Mouse (Mus musculus): ENCODE data around the gene Fam89b. TPM values are rescaled to one million over a fixed set of nuclear protein-coding genes. Genes with fewer than 3 reads are reported as not detected.

Fam89b gene
- polyA plus RNA-seq, 1 experiment from 2014 or later: 138 TPM

DNA sequence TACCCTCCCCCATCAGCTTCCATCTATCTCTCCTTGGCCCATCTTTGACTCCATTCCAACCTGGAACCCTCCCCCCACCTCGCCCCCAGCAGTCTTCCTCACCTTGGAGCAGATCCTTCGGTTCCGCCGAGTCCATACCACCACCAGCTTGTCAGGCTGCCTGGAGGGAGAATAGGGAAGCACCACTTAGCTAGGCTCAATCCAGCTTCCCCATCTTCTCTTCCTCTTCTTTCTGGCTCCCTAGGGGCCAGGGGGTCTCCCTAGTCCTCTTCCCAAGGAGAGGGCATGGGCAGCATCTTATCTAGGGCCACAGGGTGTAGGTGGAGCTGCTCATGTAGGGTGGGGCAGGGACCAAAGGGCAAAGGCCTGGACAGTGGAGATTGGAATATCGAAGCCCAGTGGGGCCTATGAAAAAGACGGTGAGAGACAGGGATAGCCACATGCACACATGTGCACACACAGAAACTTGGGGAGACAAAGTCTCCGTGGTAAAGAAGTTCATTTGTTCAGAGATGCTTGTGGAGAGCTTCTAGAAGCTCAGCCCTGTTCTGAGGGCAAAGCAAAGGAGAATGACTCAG lies 6.5 kb downstream of the Fam89b start:
- WGBS: 90% methylated on average over 7 of the region's 7 CpGs

GRCm38 (mm10) chr19:5721233-5721632 lies 8.2 kb downstream of the Fam89b start:
- no peaks in the 10 kb centered on the region for H3K27me3 ChIP-seq (replicated peaks)
- WGBS: 93% methylated on average over 6 of the region's 6 CpGs
- H3K9ac ChIP-seq (replicated peaks): no peak overlapping the region
- H3K4me2 ChIP-seq: no peak overlapping the region
- peaks cover 30% of the 10 kb centered on the region for H3K4me1 ChIP-seq
- no peaks in the 10 kb centered on the region for H3K9me3 ChIP-seq (replicated peaks)
- no peak overlapping the region for H3K4me3 ChIP-seq (replicated peaks)
- H3K27ac ChIP-seq (replicated peaks): no peak overlapping the region
- ATAC-seq (ENCODE audit: low FRiP score): no peak
- peaks cover 55% of the 10 kb centered on the region for H3K36me3 ChIP-seq

More for the DNA sequence above, 6.5 kb downstream of the Fam89b start:
- Histone ChIP-seq H3K27ac (replicated peaks) (no peak overlapping the region), H3K4me3 (replicated peaks) (no peak overlapping the region), H3K9me3 (replicated peaks) (no peaks in the 10 kb centered on the region), H3K4me1 (peaks cover 40% of the 10 kb centered on the region), H3K27me3 (replicated peaks) (no peaks in the 10 kb centered on the region), H3K9ac (replicated peaks) (no peak overlapping the region), H3K36me3 (peaks cover 55% of the 10 kb centered on the region), H3K4me2 (no peak overlapping the region)
- ATAC-seq (ENCODE audit: low FRiP score): no peak

DNA sequence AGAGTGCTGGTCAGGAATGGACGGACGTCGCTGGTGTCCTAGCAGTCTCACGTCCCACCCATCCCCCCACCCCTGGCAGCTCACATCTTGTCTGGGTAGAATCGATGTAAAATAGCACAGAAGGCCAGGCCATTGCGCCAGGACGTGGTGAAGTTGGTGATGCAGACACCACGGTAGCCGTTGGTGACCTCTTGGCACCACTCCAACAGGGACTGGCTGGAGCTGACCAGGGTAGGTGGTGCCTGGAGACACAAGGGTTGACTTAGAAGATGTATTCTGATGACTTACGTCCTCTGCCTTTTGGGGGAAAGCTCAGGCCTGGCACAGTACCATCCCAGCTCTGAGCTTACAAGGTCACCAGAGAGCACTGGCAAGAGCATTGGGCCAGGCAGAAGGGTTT lies 12.5 kb downstream of the Fam89b start:
- H3K4me2 ChIP-seq: no peak overlapping the region
- H3K27ac ChIP-seq (replicated peaks): no peak overlapping the region
- peaks cover 30% of the 10 kb centered on the region for H3K4me1 ChIP-seq
- WGBS: 62% methylated on average over 10 of the region's 10 CpGs
- peaks cover 53% of the 10 kb centered on the region for H3K36me3 ChIP-seq
- H3K9me3 ChIP-seq (replicated peaks): no peaks in the 10 kb centered on the region
- no peaks in the 10 kb centered on the region for H3K27me3 ChIP-seq (replicated peaks)
- H3K4me3 ChIP-seq (replicated peaks): no peak overlapping the region
- ATAC-seq (ENCODE audit: low FRiP score): 0 out of 2 replicates have a peak, but pooled peaks have one; percentile 10
- H3K9ac ChIP-seq (replicated peaks): no peak overlapping the region

DNA sequence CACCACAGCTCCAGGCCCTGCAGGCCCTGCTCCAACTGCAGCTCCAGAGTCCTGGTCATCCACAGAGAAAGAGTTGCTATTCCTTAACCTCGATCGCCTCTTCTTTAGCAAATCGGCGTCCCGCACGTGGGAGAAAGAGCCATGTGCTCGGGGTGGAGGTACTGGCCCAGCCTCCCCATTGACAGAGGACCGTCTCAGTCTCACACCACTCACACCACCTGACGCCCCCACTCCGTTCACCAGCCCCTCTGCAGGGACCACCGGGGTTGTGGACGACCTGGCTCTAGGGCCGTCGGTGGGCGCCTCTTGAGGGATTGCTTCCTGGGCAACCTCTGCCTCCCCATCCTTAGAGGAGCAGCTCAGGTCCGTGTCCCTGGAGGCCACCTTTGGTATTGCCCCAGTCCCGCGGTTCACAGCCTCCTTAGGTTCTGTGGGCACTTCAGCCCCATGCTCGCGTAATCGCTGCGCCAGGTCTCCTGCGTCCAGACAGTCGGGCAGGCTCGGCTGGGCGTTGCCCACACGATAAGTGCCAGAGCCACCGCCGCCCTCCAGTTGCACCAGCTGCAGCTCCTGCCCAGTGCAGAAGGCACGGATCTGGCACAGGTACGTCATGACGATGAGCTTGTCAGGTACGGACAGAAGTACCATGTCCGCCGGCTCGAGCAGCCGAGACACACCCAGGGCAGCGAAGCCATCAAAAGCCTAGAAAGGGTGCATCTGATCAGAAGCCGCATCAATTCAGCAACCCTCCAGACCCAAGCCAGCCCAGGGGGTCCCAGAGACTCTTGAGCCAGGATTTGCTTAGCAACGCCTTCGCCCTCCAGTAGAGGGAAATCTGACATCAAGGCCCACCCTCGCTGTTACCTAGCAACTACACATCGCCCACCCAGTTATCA lies 13.4 kb downstream of the Fam89b start:
- WGBS: 19% methylated on average over 43 of the region's 43 CpGs
- peak overlapping the region; percentile 48 for H3K4me2 ChIP-seq
- ATAC-seq (ENCODE audit: low FRiP score): peak; percentile 58; the same call in 1 of the 2 replicates
- 0 out of 2 replicates have a peak overlapping the region, but pooled peaks have one; percentile 41 for H3K27ac ChIP-seq (replicated peaks)
- H3K4me3 ChIP-seq (replicated peaks): peak overlapping the region; percentile 28
- peaks cover 45% of the 10 kb centered on the region for H3K36me3 ChIP-seq
- peak overlapping the region; percentile 11; the same call in 1 of the 2 replicates for H3K9ac ChIP-seq (replicated peaks)
- H3K4me1 ChIP-seq: peaks cover 33% of the 10 kb centered on the region
- no peaks in the 10 kb centered on the region for H3K9me3 ChIP-seq (replicated peaks)
- H3K27me3 ChIP-seq (replicated peaks): no peaks in the 10 kb centered on the region

- no peak for ATAC-seq (ENCODE audit: low FRiP score)
Observed at GRCm38 (mm10) chr19:5713730-5714129, 15.7 kb downstream of the Fam89b start.

GRCm38 (mm10) chr19:5713255-5713654 lies 16.2 kb downstream of the Fam89b start:
- H3K9ac ChIP-seq (replicated peaks): no peak overlapping the region
- H3K27me3 ChIP-seq (replicated peaks): no peaks in the 10 kb centered on the region
- peaks cover 33% of the 10 kb centered on the region for H3K4me1 ChIP-seq
- H3K4me2 ChIP-seq: peak overlapping the region; percentile 34; the same call in 1 of the 2 replicates
- 87% methylated on average over 5 of the region's 5 CpGs for WGBS
- no peak for ATAC-seq (ENCODE audit: low FRiP score)
- no peaks in the 10 kb centered on the region for H3K9me3 ChIP-seq (replicated peaks)
- peaks cover 44% of the 10 kb centered on the region for H3K36me3 ChIP-seq
- no peak overlapping the region for H3K4me3 ChIP-seq (replicated peaks)
- 0 out of 2 replicates have a peak overlapping the region, but pooled peaks have one; percentile 18 for H3K27ac ChIP-seq (replicated peaks)

More at GRCm38 (mm10) chr19:5713730-5714129, 15.7 kb downstream of the Fam89b start:
- H3K4me3 ChIP-seq (replicated peaks): no peak overlapping the region; the same call in 1 of the 2 replicates
- H3K36me3 ChIP-seq: peaks cover 43% of the 10 kb centered on the region
- H3K9ac ChIP-seq (replicated peaks): peak overlapping the region; percentile 20; the same call in 1 of the 2 replicates
- H3K9me3 ChIP-seq (replicated peaks): no peaks in the 10 kb centered on the region
- no peak overlapping the region for H3K27ac ChIP-seq (replicated peaks)
- H3K4me1 ChIP-seq: peaks cover 33% of the 10 kb centered on the region
- WGBS: 6% methylated on average over 2 of the region's 2 CpGs
- peak overlapping the region; percentile 34 for H3K4me2 ChIP-seq
- no peaks in the 10 kb centered on the region for H3K27me3 ChIP-seq (replicated peaks)

DNA sequence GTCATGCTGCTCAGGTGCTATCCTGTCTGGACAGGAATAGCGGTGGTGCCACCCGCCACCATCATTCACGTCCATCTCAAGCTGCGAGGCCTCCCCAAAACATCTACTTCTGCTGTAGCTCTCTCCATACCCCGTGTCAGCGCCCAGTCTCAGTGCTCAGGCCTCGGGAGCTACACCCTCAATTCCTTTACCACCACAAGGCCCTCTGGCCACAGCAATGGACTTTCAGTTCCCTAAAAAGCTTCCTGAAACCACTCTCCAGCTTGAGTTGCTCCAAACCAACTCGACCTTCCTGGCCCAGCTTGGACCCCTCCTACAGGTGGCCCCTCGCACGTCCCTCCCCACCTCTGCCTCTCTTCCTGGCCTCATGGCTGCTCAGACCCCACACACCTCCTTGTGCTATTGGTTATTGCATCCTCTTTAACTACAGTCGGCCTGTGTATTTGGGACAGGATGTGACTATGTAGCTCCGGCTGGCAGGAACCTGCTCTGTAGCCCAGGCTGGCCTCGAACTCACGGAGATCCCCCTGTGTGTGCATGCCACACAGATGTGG lies 17.5 kb downstream of the Fam89b start:
- H3K27ac ChIP-seq (replicated peaks): no peak overlapping the region
- H3K4me2 ChIP-seq: no peak overlapping the region
- H3K9ac ChIP-seq (replicated peaks): no peak overlapping the region
- no peaks in the 10 kb centered on the region for H3K9me3 ChIP-seq (replicated peaks)
- 90% methylated on average over 14 of the region's 14 CpGs for WGBS
- no peak for ATAC-seq (ENCODE audit: low FRiP score)
- peaks cover 55% of the 10 kb centered on the region for H3K36me3 ChIP-seq
- H3K27me3 ChIP-seq (replicated peaks): no peaks in the 10 kb centered on the region
- H3K4me1 ChIP-seq: peaks cover 32% of the 10 kb centered on the region
- no peak overlapping the region for H3K4me3 ChIP-seq (replicated peaks)

DNA sequence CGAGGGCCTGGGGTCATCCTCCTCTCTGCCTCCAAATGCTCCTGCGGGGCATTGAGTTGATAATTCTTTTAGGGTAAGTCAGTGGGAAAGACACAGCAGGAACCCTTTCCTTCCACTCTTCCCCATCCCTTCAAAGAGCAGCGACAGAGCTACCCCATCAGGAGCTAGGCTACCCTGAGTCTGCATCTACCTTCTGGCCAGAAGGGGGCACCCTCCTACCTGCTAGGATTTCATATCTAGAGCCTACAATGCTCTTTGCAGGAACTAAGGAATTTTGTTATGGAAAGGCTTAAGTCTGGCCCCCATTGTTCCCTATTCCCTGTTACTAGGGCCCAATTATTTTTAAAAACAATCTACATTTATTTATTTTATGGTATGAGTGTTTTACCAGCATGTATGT lies 18.2 kb downstream of the Fam89b start:
- no peak overlapping the region for H3K4me3 ChIP-seq (replicated peaks)
- 4% methylated on average over 3 of the region's 3 CpGs for WGBS
- no peaks in the 10 kb centered on the region for H3K27me3 ChIP-seq (replicated peaks)
- H3K9me3 ChIP-seq (replicated peaks): no peaks in the 10 kb centered on the region
- no peak overlapping the region for H3K4me2 ChIP-seq
- H3K9ac ChIP-seq (replicated peaks): no peak overlapping the region
- no peak for ATAC-seq (ENCODE audit: low FRiP score)
- H3K4me1 ChIP-seq: peaks cover 26% of the 10 kb centered on the region
- peaks cover 58% of the 10 kb centered on the region for H3K36me3 ChIP-seq
- H3K27ac ChIP-seq (replicated peaks): no peak overlapping the region

- 81% methylated on average over 8 of the region's 8 CpGs for WGBS
- Histone ChIP-seq H3K27ac (replicated peaks) (no peak overlapping the region), H3K9me3 (replicated peaks) (no peaks in the 10 kb centered on the region), H3K4me2 (no peak overlapping the region), H3K9ac (replicated peaks) (no peak overlapping the region), H3K27me3 (replicated peaks) (no peaks in the 10 kb centered on the region), H3K36me3 (peaks cover 56% of the 10 kb centered on the region), H3K4me3 (replicated peaks) (no peak overlapping the region), H3K4me1 (peaks cover 23% of the 10 kb centered on the region)
- no peak for ATAC-seq (ENCODE audit: low FRiP score)
Observed at GRCm38 (mm10) chr19:5710581-5710980, 18.9 kb downstream of the Fam89b start.

GRCm38 (mm10) chr19:5710068-5710467 lies 19.4 kb downstream of the Fam89b start:
- H3K9ac ChIP-seq (replicated peaks): no peak overlapping the region
- H3K27ac ChIP-seq (replicated peaks): no peak overlapping the region
- H3K4me2 ChIP-seq: no peak overlapping the region
- 92% methylated on average over 6 of the region's 6 CpGs for WGBS
- H3K36me3 ChIP-seq: peaks cover 51% of the 10 kb centered on the region
- peaks cover 22% of the 10 kb centered on the region for H3K4me1 ChIP-seq
- H3K27me3 ChIP-seq (replicated peaks): no peaks in the 10 kb centered on the region
- no peaks in the 10 kb centered on the region for H3K9me3 ChIP-seq (replicated peaks)
- no peak overlapping the region for H3K4me3 ChIP-seq (replicated peaks)
- ATAC-seq (ENCODE audit: low FRiP score): no peak

DNA sequence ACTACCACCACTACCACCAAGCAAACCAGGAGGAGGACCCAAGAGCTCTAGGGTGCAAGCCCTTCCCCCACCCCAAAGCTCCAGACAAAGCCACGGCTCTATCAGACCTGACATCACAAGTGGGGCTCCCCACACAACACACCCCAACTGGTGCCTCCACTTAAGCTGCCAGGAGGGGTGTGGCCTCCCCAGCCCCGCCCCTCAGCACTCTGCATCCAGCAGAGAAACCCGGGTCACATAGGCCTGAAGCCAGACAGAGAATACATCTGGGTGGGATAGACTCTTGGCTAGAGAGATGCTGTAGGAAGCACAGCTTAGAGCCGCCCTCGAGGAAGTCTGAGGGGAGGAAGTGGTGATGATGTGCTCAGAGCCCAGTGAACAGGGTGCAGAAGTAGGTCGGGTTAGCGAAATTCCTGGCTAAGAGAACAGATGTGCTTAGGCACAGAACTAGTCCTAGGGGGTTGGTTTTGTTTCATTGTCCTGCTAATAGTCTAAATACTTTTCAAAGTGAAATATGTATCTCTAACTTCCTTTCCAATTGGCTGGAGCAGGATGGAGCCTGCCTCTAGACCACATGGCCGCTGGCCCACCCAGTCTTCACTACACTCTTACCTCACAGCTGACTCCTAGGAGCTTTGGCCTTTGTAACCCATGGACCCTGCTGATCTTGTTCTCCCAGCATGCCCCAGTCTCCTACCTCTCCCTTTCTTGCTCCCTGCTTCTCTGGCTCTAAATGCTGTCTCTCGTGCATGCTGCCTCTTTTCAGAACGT lies 24.5 kb downstream of the Fam89b start:
- peak overlapping the region; percentile 37 for H3K27ac ChIP-seq (replicated peaks)
- H3K4me3 ChIP-seq (replicated peaks): no peak overlapping the region
- H3K4me1 ChIP-seq: 0 out of 2 replicates have a peak, but pooled peaks cover 5% of the 10 kb centered on the region
- H3K9me3 ChIP-seq (replicated peaks): no peaks in the 10 kb centered on the region
- no peak for ATAC-seq (ENCODE audit: low FRiP score)
- H3K4me2 ChIP-seq: no peak overlapping the region
- 51% methylated on average over 10 of the region's 10 CpGs for WGBS
- no peak overlapping the region for H3K9ac ChIP-seq (replicated peaks)
- peaks cover 63% of the 10 kb centered on the region for H3K36me3 ChIP-seq
- no peaks in the 10 kb centered on the region for H3K27me3 ChIP-seq (replicated peaks)

All from neural tube, embryonic 15.5 days (tissue).